Mouse (Mus musculus): ENCODE measurements around the gene Rdh12. TPM values are rescaled to one million over a fixed set of nuclear protein-coding genes. Genes with fewer than 3 reads are reported as not detected.

Gene Rdh12
- polyA plus RNA-seq, 1 experiment from 2014 or later: 2.6 TPM

GRCm38 (mm10) chr12:79260154-79260553, 51.4 kb downstream of the Rdh12 start:
- no peak for DNase-seq (ENCODE audit: low spot score)
- no peaks in the 10 kb centered on the region for H3K9me3 ChIP-seq (ENCODE audit: control insufficient read depth, low read length)
- H3K4me1 ChIP-seq (ENCODE audit: control insufficient read depth, insufficient read depth, low read length): no peaks in the 10 kb centered on the region
- H3K36me3 ChIP-seq (ENCODE audit: control insufficient read depth, insufficient read depth, low read length): peaks cover 11% of the 10 kb centered on the region
- H3K27ac ChIP-seq (replicated peaks; ENCODE audit: low read depth, low read length): no peak overlapping the region
- H3K4me2 ChIP-seq (ENCODE audit: low read depth, severe bottlenecking): no peak overlapping the region
- no peak overlapping the region for H3K9ac ChIP-seq (ENCODE audit: low read length)
- no peaks in the 10 kb centered on the region for H3K27me3 ChIP-seq (ENCODE audit: control insufficient read depth, insufficient read depth, low read length)
- no peak for ATAC-seq (ENCODE audit: insufficient number of reproducible peaks, low FRiP score, low TSS enrichment, low read depth)
- no peak overlapping the region for H3K4me3 ChIP-seq (ENCODE audit: low read depth, low read length)
- WGBS: 92% methylated on average over 2 of the region's 2 CpGs

- no peak for ATAC-seq (ENCODE audit: insufficient number of reproducible peaks, low FRiP score, low TSS enrichment, low read depth)
- DNase-seq (ENCODE audit: low spot score): peak; percentile 57
- no peak overlapping the region for H3K4me2 ChIP-seq (ENCODE audit: low read depth, severe bottlenecking)
- H3K4me3 ChIP-seq (ENCODE audit: low read depth, low read length): no peak overlapping the region
- H3K9ac ChIP-seq (ENCODE audit: low read length): no peak overlapping the region
- no peak overlapping the region for H3K27ac ChIP-seq (replicated peaks; ENCODE audit: low read depth, low read length)
- no peaks in the 10 kb centered on the region for H3K4me1 ChIP-seq (ENCODE audit: control insufficient read depth, insufficient read depth, low read length)
- WGBS: 66% methylated on average over 5 of the region's 5 CpGs
- H3K27me3 ChIP-seq (ENCODE audit: control insufficient read depth, insufficient read depth, low read length): no peaks in the 10 kb centered on the region
- H3K36me3 ChIP-seq (ENCODE audit: control insufficient read depth, insufficient read depth, low read length): peaks cover 13% of the 10 kb centered on the region
- no peaks in the 10 kb centered on the region for H3K9me3 ChIP-seq (ENCODE audit: control insufficient read depth, low read length)
Observed at GRCm38 (mm10) chr12:79261035-79261434, 52.3 kb downstream of the Rdh12 start.

Other genes with a start within 250 kb of the Rdh12 start
- gene Tmem229b, start 201.3 kb upstream of the Rdh12 start, polyA plus RNA-seq (2014; fragmentation: Nextera tagmentation; extraction: Ambion mirVana): 1.8 and 2.9 TPM in 2 replicates
- 2.9 and 3.0 TPM in 2 replicates for gene Plekhh1, start 179.8 kb upstream of the Rdh12 start, polyA plus RNA-seq (2014; fragmentation: Nextera tagmentation; extraction: Ambion mirVana)
- 32.2 and 32.4 TPM in 2 replicates for gene Pigh, start 119.3 kb upstream of the Rdh12 start, polyA plus RNA-seq (2014; fragmentation: Nextera tagmentation; extraction: Ambion mirVana)
- gene Arg2, start 78.1 kb upstream of the Rdh12 start, polyA plus RNA-seq (2014; fragmentation: Nextera tagmentation; extraction: Ambion mirVana): 0.65 and 0.99 TPM in 2 replicates
- 84.8 and 89.1 TPM in 2 replicates for gene Vti1b, start 36.2 kb upstream of the Rdh12 start, polyA plus RNA-seq (2014; fragmentation: Nextera tagmentation; extraction: Ambion mirVana)
- gene Rdh11, start 16.6 kb upstream of the Rdh12 start, polyA plus RNA-seq (2014; fragmentation: Nextera tagmentation; extraction: Ambion mirVana): 23.8 and 27.0 TPM in 2 replicates
- 16.3 and 20.1 TPM in 2 replicates for gene Zfyve26, start 87.4 kb downstream of the Rdh12 start, polyA plus RNA-seq (2014; fragmentation: Nextera tagmentation; extraction: Ambion mirVana)
- gene Rad51b, start 88.4 kb downstream of the Rdh12 start, polyA plus RNA-seq (2014; fragmentation: Nextera tagmentation; extraction: Ambion mirVana): 6.3 and 8.5 TPM in 2 replicates